ENCODE assay signal across 22 mouse cellular contexts in the genomic region with DNA sequence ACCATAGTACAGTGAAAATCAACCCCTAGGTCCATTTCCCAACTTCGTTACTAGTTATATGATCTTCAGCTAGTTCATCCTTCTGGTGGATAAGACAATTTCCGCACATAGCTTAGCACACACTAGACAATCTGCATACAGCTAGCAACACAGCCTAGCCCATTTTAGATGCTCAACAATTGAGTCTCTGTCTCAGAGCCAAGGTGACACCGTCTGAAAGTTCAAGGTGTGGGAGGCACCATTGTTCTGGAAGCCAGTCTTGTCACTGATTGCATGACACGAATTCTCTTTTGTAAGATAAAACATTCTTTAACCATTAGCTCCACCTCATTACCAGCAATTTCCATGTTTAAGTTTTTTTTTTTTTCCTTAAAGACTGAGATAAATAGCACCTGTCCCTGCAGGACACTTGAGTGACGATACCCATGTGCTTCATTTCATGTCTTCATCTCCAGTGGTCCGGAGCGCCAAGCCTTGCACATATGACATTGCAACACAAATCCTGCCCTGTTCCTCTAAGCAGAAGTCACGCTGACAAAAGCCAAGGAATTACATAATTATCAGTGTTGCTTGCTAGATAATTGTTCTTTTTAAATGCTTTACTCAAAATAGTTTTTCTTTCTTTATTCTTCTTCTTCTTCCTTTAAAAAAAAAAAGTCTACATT. TPM values are rescaled to one million over a fixed set of nuclear protein-coding genes. Genes with fewer than 3 reads are reported as not detected.
A peak's percentile ranks its signal among the peaks of the same experiment; 100 is the strongest.
DNase-seq lines count a peak whose midpoint lies in the region; ATAC-seq lines count a peak whose summit lies in the region.
"Had no signal": no experiment of that assay in that cellular context is flagged by ENCODE, and none has a peak within 500 bp of the region (broad histone marks: within the 10 kb centered on the region; RNA-seq: fewer than 3 reads in every experiment).

No protein-coding gene starts in this region.

- H3K27me3 ChIP-seq in heart, embryonic 10.5 days (ENCODE audit: insufficient read depth, poor library complexity, severe bottlenecking), result no peaks in the 10 kb centered on the region
- no peaks in the 10 kb centered on the region for H3K27me3 ChIP-seq in lung, embryonic 16.5 days (ENCODE audit: control insufficient read depth, insufficient read depth, low read depth, low read length)
- H3K27me3 ChIP-seq: CH12.LX; embryonic facial prominence, embryonic 12.5 days; forebrain, embryonic 15.5 days; hindbrain, embryonic 13.5 days; lung, embryonic 15.5 days; neural tube, embryonic 12.5 days had no signal

- no peaks in the 10 kb centered on the region for H3K9me3 ChIP-seq in heart, embryonic 10.5 days
- no peaks in the 10 kb centered on the region for H3K9me3 ChIP-seq in lung, embryonic 16.5 days (ENCODE audit: control insufficient read depth, low read length)
- H3K9me3 ChIP-seq: embryonic facial prominence, embryonic 12.5 days; forebrain, embryonic 15.5 days; hindbrain, embryonic 13.5 days; limb, embryonic 10.5 days; lung, embryonic 15.5 days; neural tube, embryonic 12.5 days had no signal

- DNase-seq in heart, adult 11 months, result peak; percentile 93
- DNase-seq in heart, embryonic 10.5 days (ENCODE audit: low spot score), result no peak
- DNase-seq in Muller cell, postnatal 12 days (ENCODE audit: inconsistent ontology term), result peak; percentile 78
- DNase-seq in cerebellum, adult 11-12 months, result no peak
- no peak for DNase-seq in urinary bladder, adult 2 months (ENCODE audit: low spot score)
- DNase-seq: cerebellum, adult 9-11 months; right cerebral cortex, adult 18-20 months; thymus, postnatal 36 days had no signal

- WGBS in heart, embryonic 10.5 days, result 49% methylated on average over 8 of the region's 8 CpGs
- WGBS in lung, embryonic 16.5 days, result 60% methylated on average over 8 of the region's 8 CpGs

- H3K36me3 ChIP-seq in heart, embryonic 10.5 days, result no peaks in the 10 kb centered on the region
- no peaks in the 10 kb centered on the region for H3K36me3 ChIP-seq in lung, embryonic 16.5 days (ENCODE audit: control insufficient read depth, insufficient read depth, low read length)
- H3K36me3 ChIP-seq: embryonic facial prominence, embryonic 12.5 days; forebrain, embryonic 15.5 days; hindbrain, embryonic 13.5 days; limb, embryonic 10.5 days; lung, embryonic 15.5 days; neural tube, embryonic 12.5 days had no signal

- no peak overlapping the region for H3K4me3 ChIP-seq in heart, embryonic 10.5 days
- no peak overlapping the region for H3K4me3 ChIP-seq in lung, embryonic 16.5 days (ENCODE audit: low read length)
- H3K4me3 ChIP-seq: embryonic facial prominence, embryonic 12.5 days; erythroblast, embryonic 14.5 days; forebrain, embryonic 15.5 days; hindbrain, embryonic 13.5 days; left cerebral cortex, adult 2 months; limb, embryonic 10.5 days; lung, embryonic 15.5 days; neural tube, embryonic 12.5 days had no signal

- peaks cover 18% of the 10 kb centered on the region for H3K4me1 ChIP-seq in heart, embryonic 10.5 days
- no peaks in the 10 kb centered on the region for H3K4me1 ChIP-seq in lung, embryonic 16.5 days (replicated peaks; ENCODE audit: control insufficient read depth, insufficient read depth, low read length)
- H3K4me1 ChIP-seq: embryonic facial prominence, embryonic 12.5 days; forebrain, embryonic 15.5 days had no signal

- peak; percentile 81 for ATAC-seq in lung, embryonic 16.5 days (ENCODE audit: low read depth)
- peak; percentile 88 for ATAC-seq in megakaryocyte, adult 5-6 weeks (ENCODE audit: poor library complexity, severe bottlenecking)
- ATAC-seq in frontal cortex, adult (ENCODE audit: low TSS enrichment), result no peak
- ATAC-seq: forebrain, embryonic 15.5 days had no signal

- H3K4me2 ChIP-seq in lung, embryonic 16.5 days (ENCODE audit: low read depth, low read length), result no peak overlapping the region
- H3K4me2 ChIP-seq: embryonic facial prominence, embryonic 12.5 days; forebrain, embryonic 15.5 days; hindbrain, embryonic 13.5 days; lung, embryonic 15.5 days; midbrain, embryonic 11.5 days; neural tube, embryonic 12.5 days had no signal

- H3K27ac ChIP-seq in heart, embryonic 10.5 days, result no peak overlapping the region
- H3K27ac ChIP-seq in lung, embryonic 16.5 days (ENCODE audit: low read length), result no peak overlapping the region
- H3K27ac ChIP-seq: embryonic facial prominence, embryonic 12.5 days; forebrain, embryonic 15.5 days; hindbrain, embryonic 13.5 days; left cerebral cortex, adult 2 months; limb, embryonic 10.5 days; lung, embryonic 15.5 days; neural tube, embryonic 12.5 days had no signal

- H3K9ac ChIP-seq in lung, embryonic 16.5 days (ENCODE audit: low read length), result no peak overlapping the region
- H3K9ac ChIP-seq: embryonic facial prominence, embryonic 12.5 days; forebrain, embryonic 15.5 days; hindbrain, embryonic 13.5 days; lung, embryonic 15.5 days; neural tube, embryonic 12.5 days had no signal

RNA-seq across cellular contexts. Expression of a gene that starts 10.1 kb away (rescaled TPM):
- polyA plus RNA-seq in heart, embryonic 10.5 days (2016; fragmentation: Nextera tagmentation; extraction: Ambion mirVana), result 1.6 and 2.5 TPM in 2 replicates
- polyA plus RNA-seq in lung, embryonic 16.5 days (2015; fragmentation: Nextera tagmentation; extraction: Ambion mirVana), result 0.24 and 0.25 TPM in 2 replicates
- not detected in 2 replicates for total RNA-seq in megakaryocyte, adult 5-6 weeks (2015)
- 0.08 TPM in 1 of 2 replicates, not detected in the other for total RNA-seq in megakaryocyte, adult 5-6 weeks (2017)
- 0.32 and 0.39 TPM in 2 replicates for polyA plus RNA-seq in urinary bladder, adult 2 months (2012; rRNA removed)
- total RNA-seq: MEL had no signal
- polyA plus RNA-seq: erythroblast, embryonic 14.5 days had no signal

Comparison
In these comparisons a context has a peak if more than half of its experiments do, and no peak if none do; other contexts are left out.
1. DNase-seq: peak in heart, adult 11 months (single experiment) and Muller cell, postnatal 12 days (single experiment); none in heart, embryonic 10.5 days (single experiment), cerebellum, adult 11-12 months (single experiment) and urinary bladder, adult 2 months (single experiment).